Mouse (Mus musculus) embryonic facial prominence, embryonic 14.5 days (tissue): ENCODE data around the gene Gtf3c1. TPM values are rescaled to one million over a fixed set of nuclear protein-coding genes. Genes with fewer than 3 reads are reported as not detected.

Source experiments
- ATAC-seq: fragments of 200-750 bp; cut with Nextera tagmentation; 2 replicates; pipeline ENCODE4 v1.8.0; 2017; ENCODE audit warnings: low read depth, moderate number of reproducible peaks, moderate TSS enrichment
- DNase-seq: peaks from one replicate; pipeline ENCODE4 v3.0.0-alpha.2; 2015; ENCODE audit warnings: low spot score
- H3K27ac ChIP-seq: fragments of 300-500 bp; sonication (generic); replicated peaks from 2 replicates; pipeline ENCODE4 v1.5.1; 2014; ENCODE audit warnings: low read depth, mild to moderate bottlenecking, low read length, moderate library complexity
- H3K27me3 ChIP-seq: fragments of 300-500 bp; sonication (generic); replicated peaks from 2 replicates; pipeline ENCODE4 v1.6.1; 2014; ENCODE audit warnings: low read length; ENCODE audit not compliant: control insufficient read depth, insufficient read depth
- H3K36me3 ChIP-seq: fragments of 300-500 bp; sonication (generic); 2 replicates; pipeline ENCODE4 v1.6.1; 2014; ENCODE audit warnings: low read length, mixed read lengths; ENCODE audit not compliant: control insufficient read depth, insufficient read depth
- H3K4me1 ChIP-seq: fragments of 300-500 bp; sonication (generic); 2 replicates; pipeline ENCODE4 v1.6.1; 2014; ENCODE audit warnings: antibody characterized with exemption, low read length; ENCODE audit not compliant: control insufficient read depth, insufficient read depth
- H3K4me2 ChIP-seq: fragments of 300-500 bp; sonication (generic); 2 replicates; pipeline ENCODE4 v1.6.1; 2014; ENCODE audit warnings: low read depth, mild to moderate bottlenecking, low read length, moderate library complexity, mixed read lengths
- H3K4me3 ChIP-seq: fragments of 300-500 bp; sonication (generic); 2 replicates; pipeline ENCODE4 v1.5.1; 2014; ENCODE audit warnings: low read depth, mild to moderate bottlenecking, low read length
- H3K9ac ChIP-seq: fragments of 300-500 bp; sonication (generic); 2 replicates; pipeline ENCODE4 v1.6.1; 2014; ENCODE audit warnings: low read depth, mild to moderate bottlenecking, low read length, moderate library complexity, mixed read lengths
- H3K9me3 ChIP-seq: fragments of 300-500 bp; sonication (generic); 2 replicates; pipeline ENCODE4 v1.6.1; 2016; ENCODE audit warnings: low read length; ENCODE audit not compliant: control insufficient read depth
- WGBS: fragments of 180-500 bp; shearing (Covaris S2); extraction: QIAGEN DNeasy Blood & Tissue Kit; methylation state at CpG from one replicate; pipeline ENCODE4 v1.1.7; 2014; 5-methylcytosine and 5-hydroxymethylcytosine counted together
- polyA plus RNA-seq: library from polyadenylated mRNA; unstranded; fragments of >200 nt; fragmentation: Nextera tagmentation; extraction: Ambion mirVana; gene quantifications from 2 replicates; pipeline ENCODE4 v1.2.1, GENCODE M21; 2014

The Gtf3c1 gene
- polyA plus RNA-seq, 1 experiment from 2014 or later: 26.0 TPM

DNA sequence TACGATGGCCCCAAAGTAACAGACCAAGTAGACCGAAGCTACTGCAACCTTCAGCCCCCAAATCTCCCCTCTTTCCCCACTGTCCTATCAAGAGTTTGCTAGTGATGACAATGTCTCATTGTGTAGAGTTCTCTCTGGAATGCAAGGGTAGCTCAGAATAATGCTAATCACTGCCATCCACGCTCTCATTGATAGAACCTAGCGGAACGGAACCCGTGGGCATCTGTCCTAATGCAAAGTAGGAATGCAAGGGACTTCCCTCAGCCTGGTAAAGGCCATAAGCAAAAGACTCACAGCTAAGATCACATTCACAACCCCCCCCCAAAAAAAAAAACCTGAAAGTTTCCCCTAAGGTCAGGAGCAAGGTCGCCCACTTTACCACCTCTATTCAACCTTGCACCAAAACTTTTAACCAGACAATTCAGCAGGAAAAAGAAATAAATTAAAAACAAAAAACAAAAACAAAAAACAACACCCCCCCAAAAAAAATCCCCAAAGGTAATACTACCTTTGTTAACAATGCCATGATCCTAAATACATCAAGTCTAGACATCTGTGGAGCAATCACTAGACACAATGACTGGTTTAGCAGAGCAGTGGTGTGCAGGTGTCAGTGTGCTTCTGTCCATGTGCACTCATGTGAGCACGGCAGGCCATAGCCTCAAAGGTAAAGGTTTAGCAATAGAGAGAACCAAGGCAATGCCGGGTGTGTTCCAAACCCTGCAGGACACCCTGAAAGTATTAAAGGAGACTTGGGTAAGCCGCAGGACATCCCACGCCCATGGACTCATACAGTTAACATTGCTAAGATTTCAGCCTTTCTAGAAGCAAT is 109.8 kb downstream of the Gtf3c1 start:
- Histone ChIP-seq H3K27me3 (no peaks in the 10 kb centered on the region), H3K4me3 (no peak overlapping the region), H3K9me3 (no peaks in the 10 kb centered on the region), H3K4me1 (no peaks in the 10 kb centered on the region), H3K9ac (no peak overlapping the region), H3K27ac (no peak overlapping the region), H3K4me2 (no peak overlapping the region), H3K36me3 (no peaks in the 10 kb centered on the region)
- ATAC-seq (no peak), DNase-seq (no peak)
- 84% methylated on average over 11 of the region's 11 CpGs for WGBS

DNA sequence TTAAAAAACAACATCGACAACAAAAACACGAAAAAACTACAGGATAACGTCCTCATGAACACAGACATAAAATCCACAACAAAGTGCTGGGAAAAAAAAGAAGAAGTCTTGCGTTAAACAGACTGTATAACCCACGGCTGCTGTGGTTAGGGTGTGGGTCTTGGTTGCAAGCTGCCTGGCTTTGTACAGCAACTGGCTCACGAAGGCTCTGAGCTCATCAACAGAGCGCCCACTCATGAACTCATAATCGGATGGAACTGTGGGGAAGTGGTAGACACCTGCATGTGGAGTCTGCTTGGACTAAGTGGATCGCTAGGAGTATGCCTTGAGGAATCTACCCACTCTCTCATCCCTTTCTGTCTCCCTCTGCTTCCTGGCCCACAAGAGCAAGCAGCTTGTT is 110.5 kb downstream of the Gtf3c1 start:
- no peaks in the 10 kb centered on the region for H3K36me3 ChIP-seq
- no peaks in the 10 kb centered on the region for H3K9me3 ChIP-seq
- no peak overlapping the region for H3K4me3 ChIP-seq
- WGBS: 83% methylated on average over 9 of the region's 9 CpGs
- H3K4me1 ChIP-seq: no peaks in the 10 kb centered on the region
- DNase-seq: no peak
- no peak for ATAC-seq
- no peak overlapping the region for H3K9ac ChIP-seq
- no peak overlapping the region for H3K27ac ChIP-seq
- H3K27me3 ChIP-seq: no peaks in the 10 kb centered on the region
- H3K4me2 ChIP-seq: no peak overlapping the region

DNA sequence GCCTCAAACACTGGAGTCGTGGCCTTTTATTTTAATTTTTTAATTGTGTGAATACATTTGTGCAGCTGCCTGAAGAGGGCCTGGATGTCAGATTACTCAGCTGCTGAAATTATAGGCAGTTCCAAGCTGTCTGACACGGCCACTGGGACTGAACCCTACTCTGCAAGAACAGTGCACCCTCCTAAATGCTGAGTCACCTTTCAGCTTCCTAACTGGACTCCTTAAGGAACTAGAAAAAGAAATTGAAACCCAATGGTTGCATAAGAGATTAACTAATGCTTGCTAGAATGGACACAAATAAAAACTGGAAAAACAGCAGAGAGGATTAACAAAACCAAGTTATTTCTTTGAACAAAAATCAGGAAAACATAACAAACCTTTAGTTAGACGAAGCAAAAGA is 111.2 kb downstream of the Gtf3c1 start:
- WGBS: 55% methylated on average over 3 of the region's 3 CpGs
- H3K36me3 ChIP-seq: no peaks in the 10 kb centered on the region
- H3K9ac ChIP-seq: no peak overlapping the region
- no peaks in the 10 kb centered on the region for H3K9me3 ChIP-seq
- DNase-seq: no peak
- H3K27ac ChIP-seq: no peak overlapping the region
- H3K4me3 ChIP-seq: no peak overlapping the region
- H3K27me3 ChIP-seq: no peaks in the 10 kb centered on the region
- no peaks in the 10 kb centered on the region for H3K4me1 ChIP-seq
- no peak for ATAC-seq
- H3K4me2 ChIP-seq: no peak overlapping the region

DNA sequence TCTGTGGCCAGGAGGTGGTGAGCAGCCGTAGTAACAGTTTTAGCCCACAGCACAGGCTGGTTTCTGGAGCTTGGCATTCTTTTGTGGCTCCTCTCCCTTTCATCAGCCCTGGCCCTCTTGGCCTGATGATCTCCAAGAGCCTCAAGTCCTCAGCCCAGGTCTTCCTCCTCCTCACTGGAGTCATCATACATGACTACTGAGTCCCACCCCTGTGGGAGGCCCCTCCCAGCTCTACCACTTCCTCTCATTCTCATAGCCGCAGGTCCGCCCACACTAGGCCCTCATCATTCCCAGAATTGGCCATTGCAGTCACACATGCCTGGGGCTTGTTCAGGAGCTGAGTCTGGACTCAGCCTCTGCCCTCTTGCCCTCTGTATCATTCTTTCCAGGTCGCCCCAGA is 113.7 kb downstream of the Gtf3c1 start:
- WGBS: 86% methylated on average over 4 of the region's 4 CpGs
- ATAC-seq: no peak
- no peaks in the 10 kb centered on the region for H3K36me3 ChIP-seq

More for the DNA sequence above, 113.7 kb downstream of the Gtf3c1 start:
- Histone ChIP-seq H3K4me3 (no peak overlapping the region), H3K4me1 (no peaks in the 10 kb centered on the region), H3K9ac (no peak overlapping the region), H3K27me3 (no peaks in the 10 kb centered on the region), H3K27ac (no peak overlapping the region), H3K9me3 (no peaks in the 10 kb centered on the region), H3K4me2 (no peak overlapping the region)
- no peak for DNase-seq

Other genes starting within 250 kb of the Gtf3c1 start
- 115 and 116 TPM in 2 replicates for gene Nsmce1, start 216.2 kb downstream of the Gtf3c1 start, polyA plus RNA-seq
- gene Il4ra, start 155.7 kb downstream of the Gtf3c1 start, polyA plus RNA-seq: 10.2 and 11.4 TPM in 2 replicates
- gene Il21r, start 104.4 kb downstream of the Gtf3c1 start, polyA plus RNA-seq: 0.26 and 0.46 TPM in 2 replicates
- gene D430042O09Rik, start 108 bp upstream of the Gtf3c1 start, polyA plus RNA-seq: 9.0 and 9.6 TPM in 2 replicates